Mouse (Mus musculus) stomach, postnatal 0 days (tissue): ENCODE results near the gene Cited2. TPM values are rescaled to one million over a fixed set of nuclear protein-coding genes. Genes with fewer than 3 reads are reported as not detected.
A peak's percentile ranks its signal among the peaks of the same experiment; 100 is the strongest.

Experiments
- ATAC-seq: fragments of 200-750 bp; cut with Nextera tagmentation; 2 replicates; pipeline ENCODE4 v1.8.0; 2017; ENCODE audit not compliant: low FRiP score, low TSS enrichment
- DNase-seq: peaks from one replicate; pipeline ENCODE4 v3.0.0-alpha.2; 2016; ENCODE audit warnings: low spot score
- H3K27ac ChIP-seq: fragments of 300-500 bp; sonication (generic); replicated peaks from 2 replicates; pipeline ENCODE4 v1.5.1; 2014; ENCODE audit warnings: mild to moderate bottlenecking, control low read depth
- H3K27me3 ChIP-seq: fragments of 300-500 bp; sonication (generic); 2 replicates; pipeline ENCODE4 v1.6.1; 2014; ENCODE audit warnings: low read length; ENCODE audit not compliant: control insufficient read depth, insufficient read depth
- H3K36me3 ChIP-seq: fragments of 300-500 bp; sonication (generic); 2 replicates; pipeline ENCODE4 v1.6.1; 2014; ENCODE audit warnings: low read length, mixed read lengths; ENCODE audit not compliant: control insufficient read depth, insufficient read depth
- H3K4me1 ChIP-seq: fragments of 300-500 bp; sonication (generic); replicated peaks from 2 replicates; pipeline ENCODE4 v1.6.1; 2014; ENCODE audit warnings: antibody characterized with exemption; ENCODE audit not compliant: control insufficient read depth, insufficient read depth
- H3K4me2 ChIP-seq: fragments of 300-500 bp; sonication (generic); replicated peaks from 2 replicates; pipeline ENCODE4 v1.6.1; 2014; ENCODE audit warnings: low read depth, mild to moderate bottlenecking, control low read depth, moderate library complexity
- H3K4me3 ChIP-seq: fragments of 300-500 bp; sonication (generic); 2 replicates; pipeline ENCODE4 v1.5.1; 2014; ENCODE audit warnings: low read depth, low read length, control low read depth
- H3K9ac ChIP-seq: fragments of 300-500 bp; sonication (generic); 2 replicates; pipeline ENCODE4 v1.6.1; 2014; ENCODE audit warnings: mild to moderate bottlenecking, low read length, control low read depth, mixed read lengths
- H3K9me3 ChIP-seq: fragments of 300-500 bp; sonication (generic); 2 replicates; pipeline ENCODE4 v1.6.1; 2016; ENCODE audit warnings: low read length; ENCODE audit not compliant: control insufficient read depth
- CTCF ChIP-seq: IDR thresholded peaks from 2 replicates; pipeline ENCODE4 v1.5.1; 2016; ENCODE audit warnings: antibody characterized with exemption, low read depth, mild to moderate bottlenecking, moderate library complexity
- EP300 ChIP-seq: optimal IDR thresholded peaks from 2 replicates; pipeline ENCODE3; 2016; ENCODE audit warnings: antibody characterized with exemption
- WGBS: fragments of 180-500 bp; shearing (Covaris S2); extraction: QIAGEN DNeasy Blood & Tissue Kit; methylation state at CpG from one replicate; pipeline ENCODE4 v1.1.7; 2014; 5-methylcytosine and 5-hydroxymethylcytosine counted together
- polyA plus RNA-seq: library from polyadenylated mRNA; unstranded; fragments of >200 nt; fragmentation: Nextera tagmentation; extraction: Ambion mirVana; gene quantifications from 2 replicates; pipeline ENCODE4 v1.2.1, GENCODE M21; 2015

The Cited2 gene
- polyA plus RNA-seq, 1 experiment from 2014 or later: 33.0 TPM

DNA sequence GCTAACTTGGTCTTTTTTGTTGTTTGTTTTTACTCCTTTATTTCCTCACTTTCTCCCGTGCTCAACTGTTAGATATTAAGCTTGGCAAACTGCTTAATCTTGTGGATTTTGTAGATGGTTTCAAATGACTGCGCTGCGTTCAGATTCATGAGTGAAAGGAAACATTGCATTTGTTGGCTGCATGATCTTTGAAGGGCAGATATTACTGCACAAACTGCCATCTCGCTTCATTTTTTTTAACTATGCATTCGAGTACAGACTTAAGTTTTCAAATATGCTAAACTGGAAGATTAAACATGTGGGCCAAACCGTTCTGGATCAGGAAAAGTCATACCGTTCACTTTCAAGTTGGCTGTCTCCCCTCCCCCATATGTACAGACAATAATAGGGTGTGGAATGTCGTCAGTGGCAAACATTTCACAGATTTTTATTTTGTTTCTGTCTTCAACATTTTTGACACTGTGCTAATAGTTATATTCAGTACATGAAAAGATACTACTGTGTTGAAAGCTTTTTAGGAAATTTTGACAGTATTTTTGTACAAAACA lies 2.1 kb downstream of the Cited2 start:
- Histone ChIP-seq H3K9ac (no peak overlapping the region), H3K27me3 (no peaks in the 10 kb centered on the region), H3K27ac (no peak overlapping the region), H3K9me3 (no peaks in the 10 kb centered on the region), H3K36me3 (no peaks in the 10 kb centered on the region), H3K4me2 (peak overlapping the region; percentile 84), H3K4me3 (peak overlapping the region; percentile 95), H3K4me1 (no peaks in the 10 kb centered on the region; the same call in 1 of the 2 replicates)
- no peak for TF ChIP-seq CTCF
- TF ChIP-seq EP300: no peak
- ATAC-seq (no peak), DNase-seq (no peak)
- WGBS: 17% methylated on average over 8 of the region's 8 CpGs

DNA sequence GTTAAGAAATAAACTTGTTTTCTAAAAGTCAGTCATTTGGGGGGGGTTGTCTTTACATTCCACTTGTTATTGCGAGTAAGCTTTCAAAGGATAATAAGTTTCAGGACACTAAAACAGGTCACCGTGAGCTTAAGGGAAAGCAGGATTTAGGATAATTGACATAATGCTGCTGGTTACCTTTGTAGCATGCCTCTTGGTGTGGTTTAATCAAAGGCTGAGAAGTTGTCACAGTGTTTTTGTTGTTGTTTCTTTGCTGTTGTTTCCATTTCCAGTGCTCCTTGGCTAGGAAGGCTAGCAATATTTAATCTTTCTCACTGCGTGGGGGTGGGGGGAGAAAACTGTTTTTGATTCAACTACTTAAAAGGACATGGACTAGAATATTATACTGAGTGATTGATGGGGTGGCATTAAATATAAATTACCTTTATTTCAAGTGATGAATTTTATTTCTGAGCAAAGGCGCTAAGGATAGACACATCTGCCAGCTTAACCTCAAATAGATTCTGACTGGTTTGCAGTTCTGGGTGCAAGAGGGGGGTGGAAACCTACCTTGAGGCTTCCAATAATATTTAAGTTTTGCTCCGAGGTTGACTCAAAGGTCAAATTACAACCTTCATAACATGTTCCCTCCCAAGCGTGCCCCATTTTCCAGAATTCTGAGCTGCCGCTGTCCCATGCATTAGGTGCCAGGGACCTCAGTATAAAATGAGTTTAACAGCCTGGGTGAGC lies 2.8 kb downstream of the Cited2 start:
- ATAC-seq (no peak), DNase-seq (no peak)
- Histone ChIP-seq H3K27me3 (no peaks in the 10 kb centered on the region), H3K9me3 (no peaks in the 10 kb centered on the region), H3K36me3 (no peaks in the 10 kb centered on the region), H3K27ac (0 out of 2 replicates have a peak overlapping the region, but pooled peaks have one; percentile 35), H3K4me2 (peak overlapping the region; percentile 44), H3K4me3 (peak overlapping the region; percentile 16; the same call in 1 of the 2 replicates), H3K9ac (no peak overlapping the region), H3K4me1 (no peaks in the 10 kb centered on the region; the same call in 1 of the 2 replicates)
- no peak for TF ChIP-seq CTCF
- TF ChIP-seq EP300: no peak
- 67% methylated on average over 7 of the region's 7 CpGs for WGBS

DNA sequence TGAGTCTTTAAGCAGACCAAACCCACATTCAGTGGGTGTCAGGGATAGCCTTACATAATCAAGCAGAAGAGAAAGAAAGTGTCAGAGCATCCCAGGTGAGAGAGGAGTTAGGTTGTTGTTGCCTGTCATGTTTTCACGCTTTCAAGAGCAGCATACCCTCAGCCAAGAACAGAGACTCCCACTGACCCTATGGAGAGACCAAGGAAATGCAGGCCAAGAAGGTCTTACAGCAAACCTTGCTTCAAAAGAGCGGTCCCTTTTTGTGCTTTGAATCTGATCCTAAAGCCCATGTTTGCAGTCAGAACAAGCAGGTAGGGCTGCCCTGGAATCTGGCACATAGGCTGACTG lies 3.3 kb downstream of the Cited2 start:
- Histone ChIP-seq H3K27ac (0 out of 2 replicates have a peak overlapping the region, but pooled peaks have one; percentile 35), H3K4me1 (no peaks in the 10 kb centered on the region; the same call in 1 of the 2 replicates), H3K9ac (no peak overlapping the region; the same call in 1 of the 2 replicates), H3K4me3 (peak overlapping the region; percentile 3; the same call in 1 of the 2 replicates), H3K27me3 (no peaks in the 10 kb centered on the region), H3K9me3 (no peaks in the 10 kb centered on the region), H3K36me3 (no peaks in the 10 kb centered on the region), H3K4me2 (peak overlapping the region; percentile 44)
- WGBS: 73% methylated on average over 2 of the region's 2 CpGs
- no peak for ATAC-seq
- DNase-seq: no peak
- TF ChIP-seq CTCF (no peak), EP300 (no peak)

DNA sequence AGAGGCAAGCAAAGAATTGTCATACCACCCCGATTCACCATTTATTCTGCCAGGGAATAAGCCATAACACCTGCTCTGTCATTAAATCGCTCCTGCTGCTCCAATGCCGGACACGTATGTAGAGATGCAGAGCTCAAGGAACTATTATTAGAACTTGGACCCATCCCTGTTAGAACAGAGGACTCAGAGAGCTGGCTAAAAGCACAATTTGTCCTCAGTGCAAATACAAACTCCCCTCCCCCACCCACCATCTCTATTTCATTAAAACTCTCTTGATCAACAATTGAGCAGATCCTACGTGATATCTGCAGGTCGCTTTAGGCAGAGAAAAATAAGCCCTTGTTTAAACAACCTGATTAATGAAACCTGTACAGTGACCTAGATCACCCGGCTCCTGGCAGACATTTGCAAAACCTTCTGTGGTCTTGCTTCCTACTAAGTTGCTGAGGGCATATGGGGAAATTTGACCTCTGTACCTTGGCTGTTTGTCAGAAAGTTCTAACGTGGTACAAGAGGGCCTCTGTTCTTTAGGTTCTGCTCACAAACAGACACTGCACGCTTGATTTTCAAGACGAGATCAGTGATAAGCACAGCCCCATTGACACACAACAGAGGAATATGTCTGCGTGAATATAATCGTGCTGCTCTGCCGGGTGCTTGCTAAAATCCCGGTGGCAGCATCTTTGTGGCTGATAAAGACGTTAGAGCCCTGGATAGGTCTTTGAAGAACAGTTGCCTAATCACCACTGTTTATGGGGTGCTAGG lies 4.3 kb downstream of the Cited2 start:
- H3K27ac ChIP-seq: 0 out of 2 replicates have a peak overlapping the region, but pooled peaks have one; percentile 5
- H3K9ac ChIP-seq: no peak overlapping the region
- DNase-seq (peak; percentile 48), ATAC-seq (peak; percentile 7; the same call in 1 of the 2 replicates)
- no peaks in the 10 kb centered on the region for H3K36me3 ChIP-seq
- TF ChIP-seq EP300 (no peak), CTCF (no peak)
- H3K9me3 ChIP-seq: no peaks in the 10 kb centered on the region
- 9% methylated on average over 15 of the region's 15 CpGs for WGBS
- peak overlapping the region; percentile 44 for H3K4me2 ChIP-seq
- H3K27me3 ChIP-seq: no peaks in the 10 kb centered on the region
- no peak overlapping the region for H3K4me3 ChIP-seq
- H3K4me1 ChIP-seq: no peaks in the 10 kb centered on the region; the same call in 1 of the 2 replicates

DNA sequence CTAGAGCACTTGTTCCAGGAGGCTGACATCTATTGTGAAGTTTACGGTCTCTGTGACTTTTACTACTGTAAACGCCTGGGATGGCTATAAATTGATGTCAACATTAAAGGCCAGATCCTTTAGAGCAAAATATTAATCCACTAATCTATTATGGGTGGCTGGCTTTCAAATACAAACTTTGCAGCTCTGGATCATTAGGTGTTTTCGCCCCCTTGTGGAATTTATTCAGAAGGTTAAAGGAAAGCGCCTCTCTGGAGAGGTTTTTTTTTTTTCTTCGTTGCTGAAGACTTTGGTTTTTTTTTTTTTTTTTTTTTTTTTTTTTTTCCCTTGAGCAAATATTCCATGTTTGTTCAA lies 4.9 kb downstream of the Cited2 start:
- no peak overlapping the region for H3K4me3 ChIP-seq
- H3K4me2 ChIP-seq: peak overlapping the region; percentile 44; the same call in 1 of the 2 replicates
- no peaks in the 10 kb centered on the region for H3K27me3 ChIP-seq
- no peak for DNase-seq
- 1% methylated on average over 5 of the region's 5 CpGs for WGBS
- H3K9me3 ChIP-seq: no peaks in the 10 kb centered on the region
- no peak overlapping the region for H3K27ac ChIP-seq
- H3K4me1 ChIP-seq: no peaks in the 10 kb centered on the region; the same call in 1 of the 2 replicates
- H3K36me3 ChIP-seq: no peaks in the 10 kb centered on the region
- H3K9ac ChIP-seq: no peak overlapping the region
- peak; percentile 31; the same call in 1 of the 2 replicates for ATAC-seq
- TF ChIP-seq EP300 (no peak), CTCF (peak; percentile 79)
